Mouse (Mus musculus) C2C12 (cell line): ENCODE data around the gene Grin3a.

Source experiments
- CTCF ChIP-seq: IDR thresholded peaks from one replicate; pipeline ENCODE4 v1.5.1; 2011; ENCODE audit not compliant: control insufficient read depth, insufficient read depth, insufficient read length
- FOSL1 ChIP-seq: IDR thresholded peaks from one replicate; pipeline ENCODE4 v1.8.0; 2011; ENCODE audit warnings: mild to moderate bottlenecking, low read length; ENCODE audit not compliant: poor library complexity, insufficient read depth, severe bottlenecking
- USF1 ChIP-seq: IDR thresholded peaks from one replicate; pipeline ENCODE4 v1.6.1; 2011; ENCODE audit warnings: low read depth, mild to moderate bottlenecking, control low read depth, moderate library complexity

GRCm38 (mm10) chr4:49616924-49617323 lies 228.6 kb downstream of the Grin3a start:
- TF ChIP-seq CTCF (no peak), USF1 (no peak), FOSL1 (no peak)
